Mouse (Mus musculus) frontal cortex, postnatal 25 days (tissue): ENCODE measurements around the gene Cadps.

Experiments
- DNase-seq, 2 experiments: peaks; one replicate each; pipeline ENCODE4 v3.0.0; 2022; ENCODE audit warnings: low spot score in 2 of 2

Gene Cadps

GRCm38 (mm10) chr14:12341789-12342457, 481.0 kb downstream of the Cadps start:
- DNase-seq = no peak

GRCm38 (mm10) chr14:12341075-12341788, 481.6 kb downstream of the Cadps start:
- DNase-seq = no peak

GRCm38 (mm10) chr14:12340238-12341074, 482.4 kb downstream of the Cadps start:
- DNase-seq = no peak

- no peak for DNase-seq
Measured at GRCm38 (mm10) chr14:12338811-12339565, 483.9 kb downstream of the Cadps start.

- DNase-seq = no peak
Measured at GRCm38 (mm10) chr14:12337998-12338809, 484.7 kb downstream of the Cadps start.

- no peak for DNase-seq
Measured at GRCm38 (mm10) chr14:12337421-12337997, 485.4 kb downstream of the Cadps start.

- DNase-seq = no peak
Measured at GRCm38 (mm10) chr14:12334925-12335324, 488.0 kb downstream of the Cadps start.

- DNase-seq = no peak
Measured at GRCm38 (mm10) chr14:12333622-12334021, 489.3 kb downstream of the Cadps start.
